Mouse (Mus musculus) heart, adult 2 months (tissue): ENCODE results near the gene Notch1.

Source experiments
- CTCF ChIP-seq: fragments of 200-600 bp; IDR thresholded peaks from 2 replicates; pipeline ENCODE4 v1.8.1; 2022; ENCODE audit warnings: antibody characterized with exemption, mild to moderate bottlenecking, moderate library complexity
- EP300 ChIP-seq: fragments of 200-500 bp; IDR thresholded peaks from 2 replicates; pipeline ENCODE4 v1.6.1; 2011; ENCODE audit warnings: low read depth, low read length, control low read depth; ENCODE audit not compliant: insufficient read depth
- POLR2A ChIP-seq: fragments of 200-500 bp; IDR thresholded peaks from 2 replicates; pipeline ENCODE4 v1.6.1; 2011; ENCODE audit warnings: mild to moderate bottlenecking, low read depth, low read length, control low read depth; ENCODE audit not compliant: insufficient read depth

DNA sequence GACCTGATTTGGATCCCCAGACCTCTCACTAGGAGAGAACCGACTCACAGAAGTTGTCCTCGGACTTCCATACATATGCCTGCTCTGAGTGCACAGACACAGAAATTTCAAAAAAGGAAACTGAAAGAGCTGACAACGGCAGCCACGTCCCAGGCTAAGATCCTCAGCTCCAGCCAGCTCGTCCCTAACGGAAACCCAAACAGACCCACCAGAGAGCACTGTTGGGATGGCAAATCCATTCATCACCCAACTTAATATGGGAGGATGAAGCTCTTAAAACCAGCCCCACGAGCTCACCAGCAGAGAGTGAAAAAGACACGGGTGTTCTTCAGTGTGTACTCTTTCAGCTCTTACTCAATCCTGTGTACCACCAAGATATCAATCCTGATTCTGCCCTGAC, 17.8 kb downstream of the Notch1 start:
- no peak for TF ChIP-seq CTCF
- TF ChIP-seq POLR2A, result no peak
- no peak for TF ChIP-seq EP300
